ENCODE assay signal across 24 mouse cellular contexts in the genomic region with DNA sequence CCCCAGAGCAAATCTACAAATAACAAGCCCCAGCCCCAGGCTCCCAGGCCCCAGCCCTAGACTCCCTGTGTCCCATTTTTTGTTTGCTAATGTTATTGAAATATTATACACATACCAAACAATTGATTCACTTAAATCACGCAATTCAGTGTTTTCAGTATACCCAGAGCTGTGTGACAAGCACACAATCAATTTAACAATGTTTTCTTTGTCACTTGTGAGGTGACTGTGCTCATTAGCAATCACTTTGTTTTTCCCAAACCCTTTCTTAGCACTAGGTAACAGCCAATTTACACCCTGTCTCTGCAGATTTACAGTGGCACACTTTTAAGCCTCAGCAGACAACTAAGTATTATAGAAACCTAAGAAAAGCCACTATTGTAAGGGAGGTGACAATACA. TPM values are rescaled to one million over a fixed set of nuclear protein-coding genes. Genes with fewer than 3 reads are reported as not detected.
DNase-seq lines count a peak whose midpoint lies in the region; ATAC-seq lines count a peak whose summit lies in the region.
"Had no signal": no experiment of that assay in that cellular context is flagged by ENCODE, and none has a peak within 500 bp of the region (broad histone marks: within the 10 kb centered on the region; RNA-seq: fewer than 3 reads in every experiment).

No protein-coding gene starts in this region.

- H3K27me3 ChIP-seq in forebrain, embryonic 10.5 days (ENCODE audit: poor library complexity, severe bottlenecking) = no peaks in the 10 kb centered on the region
- no peaks in the 10 kb centered on the region for H3K27me3 ChIP-seq in forebrain, embryonic 11.5 days (ENCODE audit: control insufficient read depth, insufficient read depth, low read length)
- no peaks in the 10 kb centered on the region for H3K27me3 ChIP-seq in forebrain, embryonic 16.5 days (replicated peaks; ENCODE audit: control insufficient read depth, insufficient read depth, low read length)
- H3K27me3 ChIP-seq: embryonic facial prominence, embryonic 15.5 days; heart, embryonic 15.5 days; hindbrain, embryonic 15.5 days had no signal

- H3K9ac ChIP-seq in forebrain, embryonic 11.5 days (ENCODE audit: low read length) = no peak overlapping the region
- no peak overlapping the region for H3K9ac ChIP-seq in forebrain, embryonic 16.5 days (replicated peaks; ENCODE audit: low read depth, low read length)
- H3K9ac ChIP-seq: embryonic facial prominence, embryonic 15.5 days; heart, embryonic 15.5 days; hindbrain, embryonic 15.5 days had no signal

- peak overlapping the region; percentile 62; the same call in 1 of the 2 replicates for H3K27ac ChIP-seq in forebrain, embryonic 10.5 days
- no peak overlapping the region for H3K27ac ChIP-seq in forebrain, embryonic 11.5 days (ENCODE audit: low read depth, low read length)
- H3K27ac ChIP-seq in forebrain, embryonic 16.5 days (ENCODE audit: low read length) = no peak overlapping the region
- H3K27ac ChIP-seq: embryonic facial prominence, embryonic 15.5 days; heart, embryonic 15.5 days; hindbrain, embryonic 15.5 days had no signal

- no peak for DNase-seq in forebrain, embryonic 10.5 days (ENCODE audit: extremely low spot score, low spot score)
- DNase-seq in forebrain, embryonic 11.5 days (ENCODE audit: low spot score) = no peak
- peak; percentile 69 for DNase-seq in retina, postnatal 1 day
- no peak for DNase-seq in retina, embryonic 14.5 days (ENCODE audit: low spot score)
- no peak for DNase-seq in thymus, postnatal 10 days (ENCODE audit: low spot score in 2 of 2)
- no peak for DNase-seq in adrenal gland, postnatal 10 days
- DNase-seq: adrenal gland, postnatal 36 days; B cell, adult 2 months; cerebellum, adult 11 months; cerebellum, adult 8-10 months; cerebellum, postnatal 14 days; embryo, embryonic 11 days; gastrocnemius, postnatal 36 days; heart, adult 18-20 months; kidney, adult 2 months had no signal

- peaks cover 44% of the 10 kb centered on the region for H3K4me1 ChIP-seq in forebrain, embryonic 10.5 days
- H3K4me1 ChIP-seq in forebrain, embryonic 11.5 days (replicated peaks; ENCODE audit: control insufficient read depth, insufficient read depth, low read length) = peaks cover 6% of the 10 kb centered on the region; the same call in 1 of the 2 replicates
- no peaks in the 10 kb centered on the region; the same call in 1 of the 2 replicates for H3K4me1 ChIP-seq in forebrain, embryonic 16.5 days (replicated peaks; ENCODE audit: control insufficient read depth, insufficient read depth, low read length)

- no peak; the same call in 1 of the 2 replicates for ATAC-seq in forebrain, embryonic 11.5 days (replicated peaks; ENCODE audit: low FRiP score)
- peak; percentile 64 for ATAC-seq in forebrain, embryonic 16.5 days
- ATAC-seq: CD4-positive, CD25-positive, alpha-beta regulatory T cell, adult 4 months; intestine, embryonic 16.5 days had no signal

- no peak overlapping the region for H3K4me3 ChIP-seq in forebrain, embryonic 10.5 days
- H3K4me3 ChIP-seq in forebrain, embryonic 11.5 days (ENCODE audit: low read depth, low read length) = no peak overlapping the region
- no peak overlapping the region for H3K4me3 ChIP-seq in forebrain, embryonic 16.5 days (replicated peaks; ENCODE audit: low read length)
- H3K4me3 ChIP-seq: embryonic facial prominence, embryonic 15.5 days; erythroblast, embryonic 14.5 days; heart, embryonic 15.5 days; hindbrain, embryonic 15.5 days had no signal

- H3K4me2 ChIP-seq in forebrain, embryonic 11.5 days (ENCODE audit: low read depth, low read length, severe bottlenecking) = no peak overlapping the region
- no peak overlapping the region for H3K4me2 ChIP-seq in forebrain, embryonic 16.5 days (ENCODE audit: low read length)
- H3K4me2 ChIP-seq: embryonic facial prominence, embryonic 15.5 days; heart, embryonic 11.5 days; heart, embryonic 15.5 days; hindbrain, embryonic 15.5 days had no signal

- WGBS in forebrain, embryonic 10.5 days = 42% methylated on average over 1 of the region's 1 CpGs
- WGBS in forebrain, embryonic 11.5 days = 23% methylated on average over 1 of the region's 1 CpGs
- 5% methylated on average over 1 of the region's 1 CpGs for WGBS in forebrain, embryonic 16.5 days

- no peaks in the 10 kb centered on the region for H3K9me3 ChIP-seq in forebrain, embryonic 10.5 days
- no peaks in the 10 kb centered on the region for H3K9me3 ChIP-seq in forebrain, embryonic 11.5 days (ENCODE audit: control insufficient read depth, low read length)
- no peaks in the 10 kb centered on the region for H3K9me3 ChIP-seq in forebrain, embryonic 16.5 days (ENCODE audit: control insufficient read depth, low read length)
- H3K9me3 ChIP-seq: embryonic facial prominence, embryonic 15.5 days; G1E; heart, embryonic 15.5 days; hindbrain, embryonic 15.5 days had no signal

- no peaks in the 10 kb centered on the region for H3K36me3 ChIP-seq in forebrain, embryonic 10.5 days (replicated peaks)
- H3K36me3 ChIP-seq in forebrain, embryonic 11.5 days (ENCODE audit: control insufficient read depth, insufficient read depth, low read length) = no peaks in the 10 kb centered on the region
- no peaks in the 10 kb centered on the region for H3K36me3 ChIP-seq in forebrain, embryonic 16.5 days (ENCODE audit: control insufficient read depth, insufficient read depth)
- H3K36me3 ChIP-seq: embryonic facial prominence, embryonic 15.5 days; heart, embryonic 15.5 days; hindbrain, embryonic 15.5 days had no signal

RNA-seq across cellular contexts. Expression of gene Fxn, which starts 46.6 kb away (rescaled TPM):
- polyA plus RNA-seq in forebrain, embryonic 10.5 days (2016; fragmentation: Nextera tagmentation; extraction: Ambion mirVana) = 64.0 and 65.9 TPM in 2 replicates
- polyA plus RNA-seq in forebrain, embryonic 11.5 days (2014; fragmentation: Nextera tagmentation; extraction: Ambion mirVana) = 53.3 and 56.8 TPM in 2 replicates
- polyA plus RNA-seq in forebrain, embryonic 16.5 days (2015; fragmentation: Nextera tagmentation; extraction: Ambion mirVana) = 40.1 and 40.3 TPM in 2 replicates
- 10 to 100 TPM; 18.0 to 22.1 TPM for total RNA-seq in adrenal gland, postnatal 10 days (2021)
